Mouse (Mus musculus) cerebellum, adult 11-12 months (tissue): ENCODE results near the gene Pjvk.

Experiments
- DNase-seq: peaks from one replicate; pipeline ENCODE4 v3.0.0; 2022

The Pjvk gene

DNA sequence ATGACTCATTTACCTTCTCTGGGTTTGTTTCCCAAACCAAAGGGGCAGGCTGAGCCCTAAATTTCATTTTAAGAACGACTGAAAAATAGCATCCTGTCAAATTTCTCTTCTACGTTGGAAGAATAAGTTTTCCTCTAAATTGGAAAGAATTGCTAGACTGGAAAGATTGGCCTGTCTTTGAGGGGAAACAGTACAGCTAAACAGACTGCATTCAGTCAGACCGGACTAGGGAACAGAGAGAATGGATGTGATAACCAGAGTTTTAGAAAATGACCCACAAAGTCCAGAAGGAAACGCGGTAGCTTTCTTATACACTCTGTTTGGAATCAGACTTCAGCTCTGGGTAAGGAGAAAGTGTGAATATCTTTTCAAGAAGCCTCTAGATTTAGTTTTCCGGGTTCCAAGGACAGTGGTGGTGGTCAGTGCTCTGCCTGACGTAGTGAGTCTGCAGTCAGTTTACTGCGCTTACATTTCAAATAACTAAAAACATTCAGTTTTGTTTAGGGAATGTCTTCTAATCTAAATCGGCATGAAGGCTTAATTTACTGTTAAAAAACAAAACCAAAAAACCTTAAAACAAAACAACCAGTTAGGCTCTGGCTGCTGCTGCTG lies 24.0 kb downstream of the Pjvk start:
- DNase-seq: no peak

- DNase-seq: peak; percentile 94
Observed at GRCm38 (mm10) chr2:76672966-76673392, 24.7 kb downstream of the Pjvk start, which contains the start of gene Fkbp7. Gene Fkbp7, minus strand, starts transcription at chr2:76673116.

DNA sequence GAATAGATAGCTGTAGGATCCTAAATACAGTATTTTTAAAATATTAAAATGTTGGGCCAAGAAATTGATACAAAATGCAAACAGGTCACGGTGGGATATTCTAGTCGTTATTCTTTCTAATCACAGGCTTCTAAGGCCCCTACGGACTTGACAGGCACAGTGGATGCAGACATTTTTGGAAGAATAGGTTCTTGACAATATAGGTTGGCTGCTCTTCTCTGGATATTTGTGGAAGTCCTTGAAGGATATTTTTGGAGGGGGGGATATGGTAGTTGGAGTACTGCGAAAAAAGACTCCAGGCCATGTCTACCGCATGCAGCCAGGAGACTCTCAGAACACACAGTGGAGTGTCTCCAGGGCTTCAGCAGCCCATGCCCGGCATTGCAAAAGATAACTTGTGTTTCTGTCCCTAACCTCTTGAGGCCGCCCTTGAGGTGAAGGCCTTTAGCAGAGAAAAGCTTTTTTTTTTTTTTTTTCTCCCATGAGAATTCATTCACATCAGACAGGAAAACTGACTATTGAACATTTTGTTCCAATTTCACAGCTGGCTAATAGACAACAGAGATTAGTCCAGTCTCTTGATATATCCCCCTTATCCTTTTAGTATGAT lies 25.3 kb downstream of the Pjvk start:
- peak; percentile 31 for DNase-seq

DNA sequence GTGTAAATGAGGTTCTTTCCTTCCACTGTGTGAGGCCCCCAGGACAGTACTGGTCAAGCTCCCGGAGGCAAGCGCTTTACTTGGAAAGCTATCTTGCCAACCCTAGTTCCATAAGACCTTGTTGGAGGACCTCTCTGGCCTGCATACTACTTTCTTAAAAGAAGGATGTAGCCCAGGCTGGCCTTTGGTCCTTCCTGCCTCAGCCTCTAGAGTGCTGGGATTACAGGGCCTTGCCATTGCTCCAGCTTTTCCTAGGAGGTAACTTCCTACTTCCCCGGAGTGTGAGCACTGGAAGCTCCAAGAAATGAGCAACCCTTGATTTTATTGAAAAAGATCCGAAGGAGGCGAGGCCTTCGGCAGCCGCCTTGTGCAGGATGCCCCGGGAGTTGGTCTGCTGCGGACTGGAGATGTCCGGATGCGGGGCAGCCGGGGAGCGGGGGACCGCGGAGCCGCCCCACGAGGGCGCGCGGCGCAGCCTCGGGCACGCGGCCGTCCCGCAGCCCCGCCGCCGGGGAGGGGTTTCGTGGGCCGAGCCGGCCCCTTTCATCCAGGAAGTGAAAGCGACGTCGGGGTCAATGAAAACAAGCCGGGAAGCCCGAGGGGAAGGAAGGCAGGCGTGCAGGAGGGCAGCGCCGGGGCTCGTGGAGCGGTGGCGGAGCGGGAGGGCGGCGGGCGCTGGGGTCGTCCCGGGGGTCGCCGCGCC lies 26.6 kb downstream of the Pjvk start, which contains the start of gene Plekha3:
Plekha3 (plus strand) TSS at position 557 of the 703 bp plus-strand sequence.
- DNase-seq: peak; percentile 86

GRCm38 (mm10) chr2:76675451-76675850 lies 27.2 kb downstream of the Pjvk start:
- DNase-seq: peak; percentile 46

DNA sequence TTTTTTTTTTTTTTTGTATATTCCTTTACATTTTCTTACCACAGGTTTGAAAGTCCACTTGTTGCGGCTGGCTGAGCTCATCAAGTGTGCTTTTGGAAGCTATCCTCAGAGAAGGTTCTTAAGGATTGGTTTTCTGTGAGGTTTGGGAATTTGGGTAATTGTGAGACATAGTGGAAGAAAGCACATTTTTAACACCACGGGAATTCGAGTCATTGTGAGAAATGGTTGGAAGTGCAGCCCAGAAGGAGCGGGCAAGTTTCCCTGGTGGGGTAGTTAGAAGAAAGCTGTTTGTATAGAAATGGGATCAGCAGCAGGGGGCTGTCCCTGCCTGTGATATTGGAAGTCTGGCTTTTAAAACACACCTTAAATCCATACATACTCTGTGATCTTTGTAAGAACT lies 27.7 kb downstream of the Pjvk start:
- no peak for DNase-seq

DNA sequence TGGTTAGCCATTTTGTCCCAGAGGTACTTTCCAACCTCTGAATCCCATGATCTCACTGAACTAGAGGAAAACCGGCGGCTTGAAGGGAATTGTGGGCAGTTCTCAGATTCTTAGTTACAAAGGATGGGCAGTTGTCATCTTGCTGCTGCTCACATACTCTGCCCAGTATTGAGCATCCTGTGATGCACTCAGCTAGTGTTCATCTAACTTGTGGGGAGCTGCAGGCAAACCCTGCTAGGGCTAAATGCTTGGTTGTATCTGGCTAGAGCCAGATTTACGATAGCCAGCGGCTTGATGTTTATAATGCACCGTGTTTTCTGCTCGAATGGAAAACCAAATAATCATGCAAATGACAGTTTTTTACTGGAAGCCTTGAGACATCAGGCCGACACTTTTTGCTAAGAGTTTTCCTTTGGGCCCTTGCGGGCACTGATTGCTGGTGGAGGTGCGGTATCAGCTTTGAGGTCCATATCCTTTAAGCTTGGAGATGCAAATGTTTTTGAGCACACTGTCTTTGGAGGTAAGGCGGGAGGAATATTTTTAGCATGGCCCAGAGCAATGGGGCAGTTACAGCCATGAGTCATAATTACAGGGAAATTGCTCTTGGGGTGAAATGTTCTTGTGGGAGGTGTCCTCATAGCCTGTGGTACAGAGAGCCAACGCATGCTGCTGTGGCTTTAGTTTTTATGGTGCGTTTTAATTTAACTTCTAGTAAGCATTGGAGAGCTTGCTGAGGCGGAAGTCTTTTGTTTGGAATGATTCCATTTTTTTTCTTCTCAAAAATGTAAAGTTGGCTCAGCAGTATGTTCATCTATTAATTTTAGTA lies 28.3 kb downstream of the Pjvk start:
- DNase-seq: no peak

DNA sequence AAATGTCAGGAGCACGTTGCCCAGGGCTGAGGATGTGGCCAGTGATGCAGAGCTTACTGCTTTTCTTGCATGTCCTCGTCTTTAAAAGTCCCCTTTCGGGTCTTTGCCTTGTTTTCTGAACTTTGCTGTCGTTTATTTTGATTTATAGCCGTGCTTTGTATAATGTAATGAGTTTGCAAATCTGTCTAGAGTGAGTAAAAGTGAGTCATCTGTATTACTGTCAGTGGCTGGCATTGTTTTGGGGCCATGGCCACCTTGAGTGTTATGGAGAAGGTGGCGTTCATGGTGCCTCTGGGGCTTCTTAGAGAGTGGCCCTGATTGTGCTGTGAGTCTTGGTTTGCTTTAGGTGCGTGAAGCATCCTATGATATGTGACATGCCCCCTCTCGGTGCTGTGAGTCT lies 34.0 kb downstream of the Pjvk start:
- DNase-seq: no peak

GRCm38 (mm10) chr2:76686986-76687385 lies 38.7 kb downstream of the Pjvk start:
- no peak for DNase-seq

GRCm38 (mm10) chr2:76687608-76688007 lies 39.3 kb downstream of the Pjvk start:
- DNase-seq: no peak

DNA sequence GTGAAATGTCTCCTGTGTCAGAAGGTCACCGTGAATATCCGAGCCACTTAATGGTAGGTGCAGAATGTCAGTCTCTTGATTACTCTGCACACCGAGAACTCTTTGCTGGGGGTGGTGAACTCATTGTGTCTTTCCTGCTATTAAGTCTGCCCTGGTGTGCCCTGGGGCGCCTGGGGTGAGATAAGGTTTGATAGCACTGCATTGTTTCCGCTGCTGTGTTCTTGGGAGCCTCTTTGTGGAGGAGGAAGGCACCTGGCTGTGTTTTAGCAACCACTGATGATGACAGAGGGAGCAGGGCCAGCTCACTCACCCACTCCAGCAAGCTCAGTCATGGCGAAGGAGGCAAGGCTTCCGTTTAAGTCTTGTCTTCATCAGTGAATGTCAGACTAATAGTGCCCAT lies 39.9 kb downstream of the Pjvk start:
- no peak for DNase-seq

DNA sequence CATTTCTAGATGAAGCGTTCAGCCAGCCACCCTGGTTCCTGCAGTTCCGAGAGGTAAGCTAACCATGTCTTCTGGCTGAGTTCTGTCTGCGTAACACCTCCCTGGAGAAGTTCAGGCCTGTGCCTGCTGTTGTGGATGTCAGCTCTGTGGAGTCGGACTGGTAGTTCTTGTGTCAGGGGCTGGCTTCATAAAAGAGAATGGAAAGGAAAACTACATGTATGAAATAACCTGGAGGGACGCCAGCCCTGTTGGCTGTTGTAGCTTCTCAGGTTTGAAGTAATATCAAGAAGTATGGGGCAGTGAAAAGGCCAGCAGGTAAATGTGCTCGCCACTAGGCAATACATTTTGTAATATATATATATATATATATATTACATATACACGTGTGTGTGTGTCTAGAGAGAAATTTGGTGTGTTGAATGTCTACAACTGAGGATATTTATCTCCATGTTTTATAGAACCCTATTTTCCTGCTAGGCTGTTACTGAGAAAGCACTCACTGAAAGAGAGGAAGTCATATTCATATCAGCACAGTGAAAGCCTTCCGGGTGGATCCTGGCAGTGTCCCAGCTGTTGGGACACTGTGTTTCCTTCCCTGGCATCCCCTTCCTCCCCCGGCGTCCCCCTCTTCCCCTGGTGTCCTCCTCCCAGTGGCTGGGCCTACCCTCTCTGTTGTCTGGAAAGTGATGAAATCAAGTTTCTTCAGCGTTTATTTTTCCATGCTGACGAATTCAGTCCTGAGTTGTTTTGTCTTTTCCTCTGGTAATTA lies 42.3 kb downstream of the Pjvk start:
- no peak for DNase-seq

DNA sequence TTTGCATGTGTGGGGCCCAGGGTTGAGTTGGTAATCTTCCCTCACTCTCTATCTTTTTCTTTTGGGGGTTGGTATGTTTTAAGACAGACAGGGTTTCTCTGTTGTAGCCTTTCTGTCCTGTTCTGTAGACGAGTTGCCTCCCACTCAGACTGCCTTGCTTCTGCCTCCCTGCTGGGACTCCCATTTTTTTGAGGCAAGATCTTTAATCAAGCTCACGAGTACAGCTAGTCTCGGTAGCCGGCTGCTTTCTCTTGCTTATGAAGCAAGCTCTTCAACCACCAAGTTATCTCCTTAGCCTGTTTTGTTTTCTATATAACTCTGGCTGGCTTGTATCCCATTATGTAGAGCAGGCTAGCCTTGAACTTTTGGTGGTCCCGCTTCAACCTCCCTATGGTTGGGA lies 45.5 kb downstream of the Pjvk start:
- no peak for DNase-seq

DNA sequence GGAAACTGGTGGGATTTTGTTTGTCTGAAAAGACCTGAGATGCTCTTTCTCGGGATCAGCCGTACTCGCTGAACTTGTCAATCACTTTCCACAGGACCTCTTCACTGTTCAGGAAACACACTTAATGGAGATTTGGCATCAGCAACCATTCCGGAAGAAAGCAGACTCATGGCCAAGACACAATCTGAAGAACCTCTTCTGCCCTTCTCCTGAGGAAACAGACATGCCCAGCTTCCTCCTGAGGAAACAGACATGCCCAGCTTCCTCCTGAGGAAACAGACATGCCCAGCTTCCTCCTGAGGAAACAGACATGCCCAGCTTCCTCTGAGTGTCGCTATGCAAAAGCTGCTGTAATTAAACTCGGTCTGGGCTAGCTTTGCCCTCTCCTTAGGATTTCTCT lies 47.0 kb downstream of the Pjvk start:
- no peak for DNase-seq

DNA sequence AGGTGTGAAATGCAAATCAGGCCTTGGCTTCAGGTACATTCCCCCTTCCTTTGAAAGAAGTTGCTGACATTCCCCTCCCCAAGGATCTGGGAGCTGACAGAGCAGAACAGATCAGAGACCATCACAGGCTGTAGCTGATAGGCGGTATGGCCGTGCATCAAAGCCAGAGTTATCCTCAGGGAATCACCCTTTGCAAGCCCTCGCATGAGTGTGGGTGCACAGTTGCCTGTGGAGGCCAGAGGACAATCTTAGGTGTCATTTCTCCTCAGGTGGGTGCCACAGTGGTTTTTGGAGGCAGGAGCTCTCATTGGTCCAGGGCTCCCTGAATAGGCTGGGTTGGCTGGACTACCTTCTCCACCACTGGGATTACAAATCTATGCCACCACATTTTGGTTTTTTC lies 53.9 kb downstream of the Pjvk start:
- DNase-seq: no peak

DNA sequence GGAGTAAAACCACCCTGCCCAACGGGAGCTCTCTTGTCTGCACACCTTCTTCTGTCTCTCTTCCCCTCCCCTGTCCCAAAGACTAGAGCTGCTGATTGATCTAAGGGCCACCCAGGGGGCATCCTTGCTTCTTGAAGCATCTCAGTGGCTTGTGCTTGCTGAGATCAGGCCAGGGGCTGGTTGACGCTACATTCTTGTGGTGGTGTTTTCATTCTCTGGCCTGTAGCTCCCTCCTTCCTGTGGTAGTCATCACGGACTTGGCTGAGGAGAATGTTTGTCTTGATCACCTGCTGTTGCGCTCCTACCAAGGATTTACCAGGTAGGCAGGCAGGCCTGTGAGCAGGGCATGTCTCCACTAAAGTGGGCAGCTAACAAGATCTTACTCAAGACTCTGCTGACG lies 54.5 kb downstream of the Pjvk start:
- no peak for DNase-seq

- no peak for DNase-seq
Observed at GRCm38 (mm10) chr2:76705655-76706054, 57.4 kb downstream of the Pjvk start.
